Mouse (Mus musculus) cerebellum, adult 2 months (tissue): ENCODE measurements around the gene 2300009A05Rik.

Experiments used
- CTCF ChIP-seq: fragments of 200-500 bp; IDR thresholded peaks from 2 replicates; pipeline ENCODE4 v1.5.1; 2011; ENCODE audit warnings: low read depth, mild to moderate bottlenecking, control low read depth, low read length, moderate library complexity, borderline replicate concordance; ENCODE audit not compliant: insufficient read depth
- POLR2A ChIP-seq: fragments of 200-500 bp; IDR thresholded peaks from 2 replicates; pipeline ENCODE4 v1.6.1; 2011; ENCODE audit warnings: low read length, control low read depth, borderline replicate concordance; ENCODE audit not compliant: insufficient read depth

GRCm38 (mm10) chr9:63346029-63346428 lies 53.0 kb downstream of the 2300009A05Rik start:
- TF ChIP-seq CTCF (no peak), POLR2A (no peak)
